Mouse (Mus musculus) mouse trophoblast stem cell (cell line): Measurements from ENCODE around the gene H2-Q7.
"Not testable (repeated sequence)": the region's sequence is repeated elsewhere in the genome, so short reads cannot be mapped to it uniquely, and the experiment has no call there.

Experiments
- in situ Hi-C, 2 experiments: fragments of 300-500 bp; cut with MseI, MboI; formaldehyde crosslinking; loops; 2 replicates in 1 of 2; 3 replicates in 1 of 2; pipeline ENCODE4 v1.15.1; 2025

H2-Q7 gene

GRCm38 (mm10) chr17:35435577-35435976, 3.4 kb upstream of the H2-Q7 start:
- in situ Hi-C loops = not testable (repeated sequence)

DNA sequence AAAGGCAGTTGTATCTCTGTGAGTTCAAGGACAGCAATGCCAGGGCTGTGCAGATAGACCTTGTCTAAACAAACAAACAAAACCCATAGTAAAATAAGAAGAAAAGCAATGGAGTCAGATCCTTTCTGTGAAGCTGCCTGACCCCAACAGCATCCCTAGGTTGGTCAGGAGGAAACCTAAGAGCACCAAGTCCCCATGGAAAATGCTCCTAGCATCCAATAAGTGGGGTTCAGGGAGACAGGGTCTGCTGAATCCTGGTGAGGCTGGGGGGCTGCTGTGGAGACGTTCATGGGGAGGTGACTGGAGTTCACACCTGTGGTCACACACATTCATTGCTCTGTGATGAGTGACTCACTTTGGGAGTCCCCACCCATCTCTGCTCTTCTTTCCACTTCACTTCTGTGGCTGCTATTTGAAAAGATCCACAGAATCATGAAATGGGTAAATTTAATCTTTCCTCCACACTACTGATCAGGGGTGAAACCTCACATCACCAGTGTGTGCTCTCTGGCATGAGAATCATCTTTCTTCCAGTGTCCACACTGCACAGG, 1.5 kb upstream of the H2-Q7 start:
- in situ Hi-C loops = not testable (repeated sequence)

GRCm38 (mm10) chr17:35438395-35438794, 560 bp upstream of the H2-Q7 start:
- in situ Hi-C loops = not testable (repeated sequence)

DNA sequence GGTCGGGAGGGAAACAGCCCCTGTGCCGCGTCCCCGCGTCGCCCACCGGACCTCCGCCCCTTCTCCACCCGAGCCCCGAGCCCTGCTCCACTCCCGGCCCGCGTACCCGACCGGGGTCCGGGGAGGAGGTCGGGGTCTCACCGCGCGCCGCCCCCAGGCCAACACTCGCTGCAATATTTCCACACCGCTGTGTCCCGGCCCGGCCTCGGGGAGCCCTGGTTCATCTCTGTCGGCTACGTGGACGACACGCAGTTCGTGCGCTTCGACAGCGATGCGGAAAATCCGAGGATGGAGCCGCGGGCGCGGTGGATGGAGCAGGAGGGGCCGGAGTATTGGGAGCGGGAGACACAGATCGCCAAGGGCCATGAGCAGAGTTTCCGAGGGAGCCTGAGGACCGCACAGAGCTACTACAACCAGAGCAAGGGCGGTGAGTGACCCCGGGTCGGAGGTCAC, 366 bp downstream of the H2-Q7 start:
- in situ Hi-C loops = not testable (repeated sequence)

- in situ Hi-C loops = not testable (repeated sequence)
Measured at GRCm38 (mm10) chr17:35439925-35440645, 1.1 kb downstream of the H2-Q7 start.

GRCm38 (mm10) chr17:35442376-35442775, 3.4 kb downstream of the H2-Q7 start:
- in situ Hi-C loops = not testable (repeated sequence)

- in situ Hi-C loops = not testable (repeated sequence)
Measured at GRCm38 (mm10) chr17:35444510-35444909, 5.6 kb downstream of the H2-Q7 start.

DNA sequence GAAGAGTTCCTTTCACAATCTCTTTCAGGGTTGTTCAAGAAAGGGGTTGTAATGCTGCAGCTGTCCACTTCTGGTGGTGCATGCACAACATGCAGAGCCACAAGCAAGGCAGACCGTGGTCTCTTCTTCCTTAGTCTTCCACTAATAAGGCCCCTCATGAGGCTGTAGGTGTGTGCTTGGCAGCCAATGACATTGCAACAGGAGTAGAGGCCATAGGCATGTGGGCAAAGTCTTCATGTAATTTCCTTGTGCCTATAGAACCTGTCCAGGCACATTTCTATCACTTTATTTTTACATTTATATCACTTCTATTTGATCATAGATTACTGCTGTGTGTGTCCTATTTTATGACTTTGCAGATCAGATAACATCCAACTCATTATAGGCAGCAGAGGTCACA, 19.3 kb downstream of the H2-Q7 start:
- in situ Hi-C loops = not testable (repeated sequence)

DNA sequence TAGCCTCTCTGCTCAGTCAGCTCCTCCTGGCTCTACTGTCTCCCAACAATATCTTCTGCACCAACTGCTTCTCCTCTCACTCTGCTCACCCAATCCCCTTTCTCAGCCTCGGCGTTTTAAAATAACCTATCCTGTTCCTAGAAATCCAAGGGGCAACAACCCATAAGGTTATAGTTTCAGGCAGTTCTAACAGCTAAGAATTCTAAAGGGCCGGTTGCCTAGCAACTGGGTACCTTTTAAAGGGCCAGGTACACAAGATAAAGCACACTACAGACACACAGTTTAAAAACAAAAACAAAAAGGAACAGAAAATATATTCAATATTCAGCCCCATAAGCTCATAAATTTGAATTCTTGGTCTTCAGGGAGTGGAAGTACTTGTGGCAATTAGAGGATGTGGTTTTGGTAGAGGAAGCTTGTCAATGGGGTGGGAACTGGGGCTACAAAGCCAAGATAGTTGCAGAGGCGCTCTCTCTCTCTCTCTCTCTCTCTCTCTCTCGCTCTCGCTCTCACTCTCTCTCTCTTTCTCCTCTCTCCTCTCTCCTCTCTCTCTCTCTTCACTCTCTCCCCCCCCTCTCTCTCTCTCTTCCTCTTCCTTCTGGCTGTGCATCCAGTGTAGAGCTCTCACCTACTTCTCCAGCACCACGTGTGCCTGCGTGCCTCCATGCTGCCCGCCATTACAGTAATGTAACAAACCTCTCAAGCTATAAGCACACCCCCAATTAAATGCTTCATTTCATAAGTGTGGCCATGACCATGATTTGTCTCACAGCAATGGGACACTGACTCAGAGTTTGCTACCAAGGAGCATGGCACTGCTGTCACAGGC, 21.8 kb downstream of the H2-Q7 start:
- in situ Hi-C loops = not testable (repeated sequence)

DNA sequence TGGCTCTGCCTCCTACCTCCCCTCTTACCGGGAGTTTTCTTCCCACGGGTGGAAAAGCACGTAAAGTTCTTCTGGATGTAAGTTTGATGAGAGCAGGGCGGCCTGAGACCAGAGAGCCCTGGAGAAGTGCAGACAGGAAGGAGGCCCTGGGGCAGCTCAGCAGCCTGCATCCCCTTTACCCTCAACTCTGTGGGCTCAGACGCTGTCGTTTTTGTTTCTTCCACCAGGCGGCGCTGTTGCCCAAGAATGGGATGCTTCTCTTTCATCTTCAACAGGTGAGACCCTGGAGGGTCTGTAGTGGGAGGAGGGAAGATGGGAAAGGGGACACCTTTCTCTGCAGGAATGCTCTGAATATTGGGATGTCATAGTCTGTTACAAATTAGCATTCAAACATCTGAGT, 26.7 kb downstream of the H2-Q7 start:
- in situ Hi-C loops = not testable (repeated sequence)

- in situ Hi-C loops = not testable (repeated sequence)
Measured at GRCm38 (mm10) chr17:35468936-35469335, 30.0 kb downstream of the H2-Q7 start.

- in situ Hi-C loops = no loop called here
Measured at GRCm38 (mm10) chr17:35469842-35470751, 31.1 kb downstream of the H2-Q7 start, which contains the start of gene H2-Q10. Gene H2-Q10 (plus strand): TSS chr17:35470089.

- in situ Hi-C loops = no loop called here
Measured at GRCm38 (mm10) chr17:35484066-35484465, 45.1 kb downstream of the H2-Q7 start.

GRCm38 (mm10) chr17:35485702-35486101, 46.7 kb downstream of the H2-Q7 start:
- in situ Hi-C loops = no loop called here

GRCm38 (mm10) chr17:35486726-35487125, 47.8 kb downstream of the H2-Q7 start:
- in situ Hi-C loops = no loop called here

GRCm38 (mm10) chr17:35488041-35488440, 49.1 kb downstream of the H2-Q7 start:
- in situ Hi-C loops = no loop called here

GRCm38 (mm10) chr17:35490320-35490719, 51.4 kb downstream of the H2-Q7 start:
- in situ Hi-C loops = no loop called here
